Mouse (Mus musculus) heart, embryonic 12.5 days (tissue): ENCODE results near the gene Pdxdc1. TPM values are rescaled to one million over a fixed set of nuclear protein-coding genes. Genes with fewer than 3 reads are reported as not detected.

Source experiments
- ATAC-seq: fragments of 200-750 bp; cut with Nextera tagmentation; 2 replicates; pipeline ENCODE4 v1.8.0; 2017; ENCODE audit warnings: moderate TSS enrichment, moderate library complexity; ENCODE audit not compliant: insufficient number of reproducible peaks, low FRiP score
- H3K27ac ChIP-seq: fragments of 300-500 bp; sonication (generic); 2 replicates; pipeline ENCODE4 v1.5.1; 2016; ENCODE audit warnings: mild to moderate bottlenecking, moderate library complexity; ENCODE audit not compliant: poor library complexity, severe bottlenecking
- H3K27me3 ChIP-seq: fragments of 300-500 bp; sonication (generic); replicated peaks from 2 replicates; pipeline ENCODE4 v1.6.1; 2016; ENCODE audit warnings: mild to moderate bottlenecking, moderate library complexity
- H3K36me3 ChIP-seq: fragments of 300-500 bp; sonication (generic); 2 replicates; pipeline ENCODE4 v1.6.1; 2016; ENCODE audit warnings: mild to moderate bottlenecking, moderate library complexity
- H3K4me1 ChIP-seq: fragments of 300-500 bp; sonication (generic); replicated peaks from 2 replicates; pipeline ENCODE4 v1.6.1; 2016; ENCODE audit warnings: mild to moderate bottlenecking
- H3K4me2 ChIP-seq: fragments of 300-500 bp; sonication (generic); 2 replicates; pipeline ENCODE4 v1.6.1; 2016; ENCODE audit warnings: mild to moderate bottlenecking, moderate library complexity
- H3K4me3 ChIP-seq: fragments of 300-500 bp; sonication (generic); 2 replicates; pipeline ENCODE4 v1.5.1; 2016; ENCODE audit warnings: mild to moderate bottlenecking
- H3K9ac ChIP-seq: fragments of 300-500 bp; sonication (generic); 2 replicates; pipeline ENCODE4 v1.6.1; 2016; ENCODE audit warnings: mild to moderate bottlenecking, moderate library complexity
- H3K9me3 ChIP-seq: fragments of 300-500 bp; sonication (generic); replicated peaks from 2 replicates; pipeline ENCODE4 v1.6.1; 2016; ENCODE audit warnings: mild to moderate bottlenecking, moderate library complexity
- WGBS: fragments of 180-500 bp; shearing (Covaris S2); methylation state at CpG from one replicate; pipeline ENCODE4 v1.1.7; 2016; 5-methylcytosine and 5-hydroxymethylcytosine counted together
- polyA plus RNA-seq: library from polyadenylated mRNA; unstranded; fragments of >200 nt; fragmentation: Nextera tagmentation; extraction: Ambion mirVana; gene quantifications from 2 replicates; pipeline ENCODE4 v1.2.1, GENCODE M21; 2016

Gene Pdxdc1
- polyA plus RNA-seq, 1 experiment from 2014 or later: 75.6 TPM

GRCm38 (mm10) chr16:13921781-13922180 lies 18.9 kb upstream of the Pdxdc1 start:
- H3K4me2 ChIP-seq: no peak overlapping the region
- 92% methylated on average over 7 of the region's 7 CpGs for WGBS
- no peaks in the 10 kb centered on the region; the same call in 1 of the 2 replicates for H3K36me3 ChIP-seq
- H3K4me3 ChIP-seq: no peak overlapping the region
- ATAC-seq: no peak
- peaks cover 11% of the 10 kb centered on the region for H3K9me3 ChIP-seq
- no peaks in the 10 kb centered on the region for H3K27me3 ChIP-seq
- no peak overlapping the region for H3K9ac ChIP-seq
- H3K27ac ChIP-seq: no peak overlapping the region
- H3K4me1 ChIP-seq: no peaks in the 10 kb centered on the region

DNA sequence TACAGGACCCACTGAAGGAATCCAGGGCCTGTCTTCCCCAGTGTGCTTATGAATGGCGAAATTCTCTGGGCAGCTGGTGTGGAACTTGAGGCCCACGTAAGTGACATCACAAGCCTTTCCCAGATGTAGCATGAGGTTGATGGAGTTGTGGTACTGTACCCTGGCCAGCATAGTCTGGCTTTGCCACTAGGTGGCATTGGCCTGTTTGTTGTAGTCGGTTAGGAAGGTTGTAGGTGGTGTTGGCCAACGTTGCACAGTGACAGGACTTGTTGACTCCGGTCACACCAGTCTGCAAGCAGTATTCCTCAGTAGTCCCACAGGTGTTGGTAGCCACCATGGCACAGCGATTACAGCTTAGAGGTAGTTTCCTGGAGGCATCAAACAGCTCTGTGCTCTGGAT lies 18.1 kb upstream of the Pdxdc1 start:
- Histone ChIP-seq H3K9ac (no peak overlapping the region), H3K9me3 (peaks cover 11% of the 10 kb centered on the region), H3K27ac (no peak overlapping the region), H3K36me3 (no peaks in the 10 kb centered on the region; the same call in 1 of the 2 replicates), H3K4me3 (no peak overlapping the region), H3K4me2 (no peak overlapping the region), H3K4me1 (no peaks in the 10 kb centered on the region), H3K27me3 (no peaks in the 10 kb centered on the region)
- ATAC-seq: no peak
- 81% methylated on average over 6 of the region's 6 CpGs for WGBS

DNA sequence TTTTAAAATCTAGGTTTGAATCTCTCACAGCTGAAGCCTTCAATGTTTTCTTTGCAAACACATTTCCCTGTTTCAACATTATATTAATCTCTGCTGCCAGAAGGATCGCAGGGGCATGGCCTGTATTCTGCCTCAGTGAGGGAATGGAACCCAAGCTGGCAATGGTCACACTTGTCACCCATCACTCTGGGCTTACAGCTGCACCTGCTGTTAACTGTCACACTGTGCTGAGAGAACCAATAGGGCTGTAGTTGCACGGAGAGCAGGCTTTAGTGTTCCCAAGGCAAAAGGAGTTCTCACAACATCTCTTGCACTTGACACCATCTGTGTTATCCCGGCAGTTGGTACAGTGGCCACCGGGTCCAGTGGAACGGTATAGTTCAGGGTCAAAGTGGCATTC lies 17.2 kb upstream of the Pdxdc1 start:
- no peak for ATAC-seq
- H3K27me3 ChIP-seq: no peaks in the 10 kb centered on the region
- WGBS: 85% methylated on average over 5 of the region's 5 CpGs
- H3K4me3 ChIP-seq: no peak overlapping the region
- H3K9me3 ChIP-seq: peaks cover 11% of the 10 kb centered on the region
- H3K36me3 ChIP-seq: no peaks in the 10 kb centered on the region; the same call in 1 of the 2 replicates
- H3K4me2 ChIP-seq: no peak overlapping the region
- no peak overlapping the region for H3K27ac ChIP-seq
- H3K4me1 ChIP-seq: no peaks in the 10 kb centered on the region
- H3K9ac ChIP-seq: no peak overlapping the region

GRCm38 (mm10) chr16:13907297-13907696 lies 4.4 kb upstream of the Pdxdc1 start:
- ATAC-seq: no peak
- no peak overlapping the region for H3K4me2 ChIP-seq
- H3K9ac ChIP-seq: no peak overlapping the region
- H3K27me3 ChIP-seq: no peaks in the 10 kb centered on the region
- no peak overlapping the region for H3K4me3 ChIP-seq
- no peaks in the 10 kb centered on the region for H3K36me3 ChIP-seq
- H3K4me1 ChIP-seq: peaks cover 2% of the 10 kb centered on the region; the same call in 1 of the 2 replicates
- no peaks in the 10 kb centered on the region for H3K9me3 ChIP-seq
- WGBS: 85% methylated on average over 3 of the region's 3 CpGs
- no peak overlapping the region for H3K27ac ChIP-seq

DNA sequence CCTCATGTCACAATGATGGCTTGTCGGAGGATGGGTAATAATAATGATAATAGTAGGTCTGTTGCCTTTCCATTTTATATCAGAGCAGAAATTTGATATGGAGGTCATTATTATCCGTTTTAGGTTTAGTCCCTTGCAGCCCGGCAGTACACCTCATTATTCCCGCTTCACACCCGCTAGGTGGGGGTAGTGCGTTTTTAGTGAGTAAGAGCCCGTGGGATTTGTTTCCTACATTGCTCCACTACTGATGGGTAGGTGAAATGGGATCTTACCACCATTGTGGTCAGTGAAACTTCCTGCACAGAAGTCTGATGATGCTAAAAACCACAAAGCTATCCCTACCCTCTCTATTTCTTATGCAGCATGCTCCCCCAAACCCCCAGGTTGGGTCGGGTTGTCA lies 557 bp upstream of the Pdxdc1 start:
- WGBS: 7% methylated on average over 8 of the region's 8 CpGs
- Histone ChIP-seq H3K9ac (peak overlapping the region; percentile 95), H3K9me3 (no peaks in the 10 kb centered on the region), H3K4me1 (peaks cover 15% of the 10 kb centered on the region), H3K4me2 (peak overlapping the region; percentile 73), H3K27me3 (no peaks in the 10 kb centered on the region), H3K36me3 (no peaks in the 10 kb centered on the region), H3K4me3 (peak overlapping the region; percentile 94), H3K27ac (peak overlapping the region; percentile 65)
- peak; percentile 77 for ATAC-seq

GRCm38 (mm10) chr16:13902397-13902831 lies 517 bp downstream of the Pdxdc1 start:
- Histone ChIP-seq H3K27me3 (no peaks in the 10 kb centered on the region), H3K27ac (peak overlapping the region; percentile 71), H3K36me3 (no peaks in the 10 kb centered on the region), H3K4me2 (peak overlapping the region; percentile 73), H3K4me1 (peaks cover 15% of the 10 kb centered on the region), H3K4me3 (peak overlapping the region; percentile 94), H3K9ac (peak overlapping the region; percentile 95), H3K9me3 (no peaks in the 10 kb centered on the region)
- WGBS: 1% methylated on average over 28 of the region's 30 CpGs
- peak; percentile 55 for ATAC-seq

- ATAC-seq: no peak
- H3K9ac ChIP-seq: no peak overlapping the region
- no peaks in the 10 kb centered on the region for H3K36me3 ChIP-seq
- H3K4me1 ChIP-seq: peaks cover 15% of the 10 kb centered on the region
- 82% methylated on average over 2 of the region's 2 CpGs for WGBS
- no peaks in the 10 kb centered on the region for H3K9me3 ChIP-seq
- no peaks in the 10 kb centered on the region for H3K27me3 ChIP-seq
- H3K27ac ChIP-seq: no peak overlapping the region
- no peak overlapping the region for H3K4me2 ChIP-seq
- H3K4me3 ChIP-seq: no peak overlapping the region
Measured at GRCm38 (mm10) chr16:13898981-13899380, 4.0 kb downstream of the Pdxdc1 start.

GRCm38 (mm10) chr16:13896357-13896756 lies 6.6 kb downstream of the Pdxdc1 start:
- no peak for ATAC-seq
- Histone ChIP-seq H3K4me2 (no peak overlapping the region), H3K9ac (no peak overlapping the region), H3K36me3 (no peaks in the 10 kb centered on the region), H3K27me3 (no peaks in the 10 kb centered on the region), H3K4me1 (peaks cover 4% of the 10 kb centered on the region), H3K4me3 (no peak overlapping the region), H3K9me3 (no peaks in the 10 kb centered on the region), H3K27ac (no peak overlapping the region)
- 62% methylated on average over 3 of the region's 3 CpGs for WGBS

DNA sequence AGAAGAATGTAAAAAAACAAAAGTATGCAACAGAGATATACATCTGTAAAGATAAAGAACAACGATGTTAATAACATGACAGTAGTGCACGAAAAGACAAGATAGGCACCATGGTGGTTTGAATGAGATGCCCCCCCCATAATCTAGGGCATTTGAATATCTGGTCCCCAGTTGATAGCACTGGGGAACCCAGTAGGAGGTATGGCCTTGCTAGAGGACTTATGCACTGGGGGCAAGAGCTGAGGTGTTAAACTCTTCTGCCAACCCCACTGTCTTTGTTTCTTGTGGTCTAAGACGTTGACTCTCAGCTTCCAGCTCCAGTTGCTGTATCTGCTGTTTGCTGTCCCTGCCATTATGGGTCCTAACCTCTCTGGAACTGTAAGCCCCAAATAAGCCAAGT lies 7.2 kb downstream of the Pdxdc1 start:
- Histone ChIP-seq H3K4me2 (no peak overlapping the region), H3K4me3 (no peak overlapping the region), H3K9ac (no peak overlapping the region), H3K27ac (no peak overlapping the region), H3K36me3 (no peaks in the 10 kb centered on the region), H3K27me3 (no peaks in the 10 kb centered on the region), H3K9me3 (no peaks in the 10 kb centered on the region), H3K4me1 (0 out of 2 replicates have a peak, but pooled peaks cover 3% of the 10 kb centered on the region)
- 81% methylated on average over 3 of the region's 3 CpGs for WGBS
- ATAC-seq: no peak

DNA sequence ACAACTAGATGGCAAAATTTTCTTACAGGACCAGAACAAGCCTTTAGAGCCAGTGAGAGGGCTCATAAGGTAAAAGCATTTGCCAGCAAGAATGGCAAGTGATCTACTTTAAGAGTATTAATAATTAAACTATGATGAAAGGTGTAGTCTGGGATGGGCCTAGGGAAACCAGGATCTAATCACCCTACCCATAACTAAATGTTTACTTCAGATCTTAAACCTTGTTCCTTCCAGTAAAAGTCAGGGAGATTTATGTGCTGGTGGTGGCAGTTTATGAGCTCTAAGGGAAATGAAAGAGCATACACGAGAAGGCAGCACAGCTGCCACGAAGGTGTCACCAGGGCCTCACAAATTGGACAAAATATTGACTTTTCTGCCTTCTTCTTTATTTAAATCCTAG lies 8.8 kb downstream of the Pdxdc1 start:
- 89% methylated on average over 2 of the region's 2 CpGs for WGBS
- ATAC-seq: no peak
- H3K27me3 ChIP-seq: no peaks in the 10 kb centered on the region

DNA sequence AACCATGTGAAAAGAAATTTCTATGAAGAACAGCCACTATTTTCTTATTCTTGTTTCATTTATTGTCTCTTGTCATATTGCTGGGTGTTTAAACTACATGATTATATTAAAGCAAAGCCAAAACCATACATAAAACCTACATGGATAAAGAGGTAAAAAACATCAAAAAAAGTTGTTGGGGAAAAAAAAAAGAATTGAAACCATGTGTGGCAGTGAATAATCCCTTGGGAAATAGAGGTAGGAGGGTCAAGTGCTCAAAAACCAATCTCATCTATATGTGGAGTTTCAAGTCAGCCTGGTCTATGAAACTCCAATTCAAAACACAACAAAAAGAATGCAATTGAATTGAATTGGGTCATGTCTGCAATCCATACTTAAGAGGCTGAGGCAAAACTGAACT lies 10.1 kb downstream of the Pdxdc1 start:
- no peaks in the 10 kb centered on the region for H3K9me3 ChIP-seq
- H3K4me3 ChIP-seq: no peak overlapping the region
- H3K4me1 ChIP-seq: no peaks in the 10 kb centered on the region
- no peak overlapping the region for H3K27ac ChIP-seq
- no peak for ATAC-seq
- H3K4me2 ChIP-seq: no peak overlapping the region
- no peaks in the 10 kb centered on the region for H3K36me3 ChIP-seq
- H3K9ac ChIP-seq: no peak overlapping the region
- no peaks in the 10 kb centered on the region for H3K27me3 ChIP-seq

More for the DNA sequence above, 8.8 kb downstream of the Pdxdc1 start:
- Histone ChIP-seq H3K9ac (no peak overlapping the region), H3K4me1 (no peaks in the 10 kb centered on the region), H3K4me2 (no peak overlapping the region), H3K36me3 (no peaks in the 10 kb centered on the region), H3K4me3 (no peak overlapping the region), H3K9me3 (no peaks in the 10 kb centered on the region), H3K27ac (no peak overlapping the region)

- WGBS: 78% methylated on average over 2 of the region's 2 CpGs
- no peak overlapping the region for H3K27ac ChIP-seq
- H3K4me2 ChIP-seq: no peak overlapping the region
- H3K36me3 ChIP-seq: no peaks in the 10 kb centered on the region
- no peak for ATAC-seq
- H3K27me3 ChIP-seq: no peaks in the 10 kb centered on the region
- no peaks in the 10 kb centered on the region for H3K4me1 ChIP-seq
- no peaks in the 10 kb centered on the region for H3K9me3 ChIP-seq
- H3K9ac ChIP-seq: no peak overlapping the region
- no peak overlapping the region for H3K4me3 ChIP-seq
Measured at GRCm38 (mm10) chr16:13890449-13890848, 12.5 kb downstream of the Pdxdc1 start.
